Mouse (Mus musculus) cerebellum, adult 2 months (tissue): ENCODE results near the gene Plppr2. TPM values are rescaled to one million over a fixed set of nuclear protein-coding genes. Genes with fewer than 3 reads are reported as not detected.
A peak's percentile ranks its signal among the peaks of the same experiment; 100 is the strongest.

Experiments
- DNase-seq, 2 experiments: peaks; one replicate each; pipeline ENCODE4 v3.0.0; 2021
- H3K27ac ChIP-seq: fragments of 200-500 bp; 2 replicates; pipeline ENCODE4 v1.5.1; 2012; ENCODE audit warnings: low read length, control low read depth, inconsistent platforms; ENCODE audit not compliant: insufficient read depth
- H3K27me3 ChIP-seq: fragments of 200-500 bp; 2 replicates; pipeline ENCODE4 v1.6.1; 2012; ENCODE audit warnings: inconsistent platforms, mild to moderate bottlenecking, low read length, moderate library complexity; ENCODE audit not compliant: control insufficient read depth, insufficient read depth
- H3K4me1 ChIP-seq: fragments of 200-500 bp; 2 replicates; pipeline ENCODE4 v1.6.1; 2011; ENCODE audit warnings: low read length; ENCODE audit not compliant: control insufficient read depth, insufficient read depth
- H3K4me3 ChIP-seq: fragments of 200-500 bp; replicated peaks from 2 replicates; pipeline ENCODE3; 2011; ENCODE audit warnings: mild to moderate bottlenecking, low read depth, low read length, control low read depth; ENCODE audit not compliant: insufficient read depth
- CTCF ChIP-seq: fragments of 200-500 bp; IDR thresholded peaks from 2 replicates; pipeline ENCODE4 v1.5.1; 2011; ENCODE audit warnings: low read depth, mild to moderate bottlenecking, control low read depth, low read length, moderate library complexity, borderline replicate concordance; ENCODE audit not compliant: insufficient read depth
- POLR2A ChIP-seq: fragments of 200-500 bp; IDR thresholded peaks from 2 replicates; pipeline ENCODE4 v1.6.1; 2011; ENCODE audit warnings: low read length, control low read depth, borderline replicate concordance; ENCODE audit not compliant: insufficient read depth
- WGBS: fragments of 180-500 bp; shearing (Covaris S2); methylation state at CpG from one replicate; pipeline ENCODE4 v1.1.7; 2018; 5-methylcytosine and 5-hydroxymethylcytosine counted together
- polyA plus RNA-seq: library from polyadenylated mRNA; depleted of rRNA; stranded (reverse); fragments of >200 nt; gene quantifications from 2 replicates; pipeline ENCODE4 v1.2.3, GENCODE M21; 2012

The Plppr2 gene
- polyA plus RNA-seq, 1 experiment, result 97.5 TPM

DNA sequence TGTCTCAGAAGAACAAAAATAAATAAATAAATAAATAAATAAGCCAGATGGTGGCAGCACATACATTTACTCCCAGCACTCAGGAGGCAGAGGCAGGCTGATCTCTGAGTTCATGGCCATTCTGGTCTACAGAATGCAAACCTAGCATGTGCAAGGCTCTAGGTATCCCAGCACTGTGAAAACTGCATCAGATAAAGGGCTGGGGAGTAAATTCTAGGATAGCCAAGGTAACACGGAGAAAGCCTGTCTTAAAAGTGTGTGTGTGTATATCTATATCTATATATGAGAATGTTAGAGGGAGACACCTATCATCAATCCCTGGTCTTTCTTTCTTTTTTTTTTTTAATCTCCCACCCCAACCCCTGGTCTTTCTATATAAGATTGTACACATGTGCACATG lies 11.3 kb upstream of the Plppr2 start:
- peaks cover 14% of the 10 kb centered on the region for H3K4me1 ChIP-seq
- 97% methylated on average over 1 of the region's 1 CpGs for WGBS
- H3K27ac ChIP-seq, result no peak overlapping the region
- no peak overlapping the region for H3K4me3 ChIP-seq
- DNase-seq, result no peak
- TF ChIP-seq CTCF, result no peak
- TF ChIP-seq POLR2A, result no peak
- H3K27me3 ChIP-seq, result no peaks in the 10 kb centered on the region

DNA sequence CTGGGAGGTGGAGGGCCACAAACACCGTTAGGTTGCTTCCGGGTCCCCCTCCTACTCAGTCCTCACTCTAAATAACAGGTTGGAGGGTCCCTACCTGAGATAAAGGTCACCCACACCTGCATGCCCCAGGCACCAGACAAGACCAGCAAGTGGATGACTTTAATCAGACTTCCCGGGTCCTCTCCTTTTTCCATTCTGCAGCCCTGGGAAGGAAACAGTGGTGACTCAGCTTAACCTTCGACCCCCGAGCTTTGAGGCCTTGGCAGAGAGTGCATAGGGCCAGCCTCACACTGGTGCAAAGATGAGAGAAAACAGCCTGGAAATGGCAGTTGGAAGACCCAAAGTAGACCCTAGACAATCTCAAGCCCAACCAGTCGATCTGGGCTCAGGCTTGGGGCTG lies 10.7 kb upstream of the Plppr2 start:
- Histone ChIP-seq H3K4me3 (no peak overlapping the region), H3K27me3 (no peaks in the 10 kb centered on the region), H3K27ac (no peak overlapping the region), H3K4me1 (peaks cover 14% of the 10 kb centered on the region)
- no peak for DNase-seq
- 80% methylated on average over 6 of the region's 6 CpGs for WGBS
- TF ChIP-seq CTCF (no peak), POLR2A (no peak)

DNA sequence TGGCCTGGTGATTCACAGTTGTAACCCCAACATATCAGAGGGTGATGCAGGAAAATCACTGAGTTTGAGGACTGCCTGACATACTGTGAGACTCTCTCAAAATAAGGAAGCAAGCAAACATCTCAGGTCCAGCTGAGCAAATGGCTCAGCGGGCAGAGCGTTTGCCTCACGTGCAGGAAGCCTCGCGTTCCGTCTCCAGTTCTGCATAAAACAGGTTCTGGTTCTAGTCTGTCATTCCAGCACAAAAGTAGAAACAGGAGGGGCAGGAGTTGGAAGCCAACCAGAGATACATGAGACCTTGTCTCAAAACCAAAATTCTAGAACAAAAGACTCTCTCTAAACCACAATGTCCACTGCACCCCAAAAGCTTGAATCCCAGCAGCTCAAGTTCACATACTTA lies 10.0 kb upstream of the Plppr2 start:
- TF ChIP-seq CTCF (no peak), POLR2A (no peak)
- Histone ChIP-seq H3K27me3 (no peaks in the 10 kb centered on the region), H3K27ac (peak overlapping the region; percentile 2; the same call in 1 of the 2 replicates), H3K4me1 (peaks cover 14% of the 10 kb centered on the region), H3K4me3 (peak overlapping the region; percentile 74)
- WGBS, result 0% methylated on average over 6 of the region's 6 CpGs
- DNase-seq, result no peak

DNA sequence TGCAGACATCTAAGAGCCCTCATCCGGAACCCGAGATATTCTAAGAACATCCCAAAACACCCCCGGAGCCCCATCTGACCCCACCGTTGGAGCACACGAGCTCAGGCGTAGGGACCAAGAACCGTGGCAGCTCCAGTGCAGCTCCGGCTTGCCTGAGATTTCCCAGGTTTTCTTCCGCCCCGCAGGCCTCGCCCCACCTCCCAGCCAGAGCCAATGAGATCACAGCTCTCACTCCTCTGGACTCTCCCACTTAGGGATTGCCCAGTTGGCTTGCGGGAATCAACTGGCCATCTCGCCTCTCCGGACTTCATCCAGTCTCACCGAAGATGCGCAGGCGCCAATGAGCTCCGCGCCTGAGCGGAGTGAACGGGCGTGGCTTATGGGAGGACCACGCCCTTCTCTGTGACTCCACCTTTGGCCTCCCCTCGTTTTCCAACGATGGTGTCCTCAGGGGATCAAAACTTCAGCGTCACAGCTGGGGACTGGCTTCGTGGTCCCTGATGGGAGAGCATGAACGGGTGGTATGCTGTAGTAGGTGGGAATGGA lies 9.6 kb upstream of the Plppr2 start, which contains the start of the genes Ccdc159 and Tmem205:
TSS of gene Ccdc159 (plus strand) at position 264 of the 546 bp plus-strand sequence.
TSS of gene Tmem205 (minus strand) at position 349 of the 546 bp plus-strand sequence.
- TF ChIP-seq CTCF, result no peak
- TF ChIP-seq POLR2A, result peak; percentile 87
- peak; percentile 93 to 98 for DNase-seq
- H3K4me3 ChIP-seq, result peak within 1 kb of the TSS; percentile 74
- peak within 1 kb of the TSS; percentile 2; the same call in 1 of the 2 replicates for H3K27ac ChIP-seq
- peaks cover 14% of the 10 kb centered on the region for H3K4me1 ChIP-seq
- H3K27me3 ChIP-seq, result no peaks in the 10 kb centered on the region
- WGBS, result under 1% methylated on average over 28 of the region's 28 CpGs

DNA sequence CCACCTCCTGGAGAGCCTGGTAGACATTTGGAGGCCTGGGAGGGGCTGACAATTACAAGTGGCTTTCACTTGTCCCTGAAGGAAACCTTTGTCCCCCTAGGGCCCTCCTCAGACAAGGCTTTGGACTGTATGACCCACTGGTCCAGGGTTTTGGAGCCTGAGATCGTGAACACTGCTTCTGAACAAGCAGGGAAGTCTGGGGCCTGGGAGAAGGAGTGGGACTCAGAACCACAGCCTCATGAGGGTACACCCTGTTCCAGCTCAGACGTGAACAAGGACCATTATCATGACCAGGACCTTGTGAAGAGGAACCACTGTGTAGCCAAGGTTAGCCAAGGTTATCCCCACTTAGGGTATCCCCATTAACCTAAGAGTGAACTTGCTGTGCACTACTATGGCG lies 7.6 kb upstream of the Plppr2 start:
- 81% methylated on average over 3 of the region's 3 CpGs for WGBS
- H3K4me3 ChIP-seq, result no peak overlapping the region
- TF ChIP-seq POLR2A, result no peak
- no peak for TF ChIP-seq CTCF
- H3K27ac ChIP-seq, result no peak overlapping the region
- DNase-seq, result no peak
- H3K27me3 ChIP-seq, result no peaks in the 10 kb centered on the region
- peaks cover 24% of the 10 kb centered on the region for H3K4me1 ChIP-seq

DNA sequence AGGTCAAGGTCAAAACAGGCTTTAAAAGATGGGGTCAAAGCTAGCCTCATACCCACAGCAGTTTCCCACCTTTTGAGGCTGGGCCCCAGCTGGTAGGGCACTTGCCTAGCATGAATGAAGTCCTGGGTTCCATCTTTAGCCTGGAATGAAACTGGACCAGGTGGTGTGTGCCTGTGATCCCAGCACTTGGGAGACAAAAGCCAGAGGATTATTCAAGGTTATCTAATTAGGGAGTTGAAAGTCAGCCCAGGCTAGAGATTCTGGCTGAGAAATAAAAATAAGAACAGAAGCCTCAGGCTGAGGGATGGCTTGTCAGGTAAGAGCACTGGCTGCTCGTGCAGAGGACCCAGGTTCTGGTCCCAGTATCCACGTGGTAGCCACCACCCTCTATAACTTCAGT lies 4.8 kb upstream of the Plppr2 start:
- TF ChIP-seq CTCF (no peak), POLR2A (no peak)
- WGBS, result 15% methylated on average over 2 of the region's 2 CpGs
- Histone ChIP-seq H3K4me3 (no peak overlapping the region), H3K27ac (peak overlapping the region; percentile 51), H3K4me1 (peaks cover 18% of the 10 kb centered on the region), H3K27me3 (no peaks in the 10 kb centered on the region)
- DNase-seq, result peak; percentile 31 to 65

DNA sequence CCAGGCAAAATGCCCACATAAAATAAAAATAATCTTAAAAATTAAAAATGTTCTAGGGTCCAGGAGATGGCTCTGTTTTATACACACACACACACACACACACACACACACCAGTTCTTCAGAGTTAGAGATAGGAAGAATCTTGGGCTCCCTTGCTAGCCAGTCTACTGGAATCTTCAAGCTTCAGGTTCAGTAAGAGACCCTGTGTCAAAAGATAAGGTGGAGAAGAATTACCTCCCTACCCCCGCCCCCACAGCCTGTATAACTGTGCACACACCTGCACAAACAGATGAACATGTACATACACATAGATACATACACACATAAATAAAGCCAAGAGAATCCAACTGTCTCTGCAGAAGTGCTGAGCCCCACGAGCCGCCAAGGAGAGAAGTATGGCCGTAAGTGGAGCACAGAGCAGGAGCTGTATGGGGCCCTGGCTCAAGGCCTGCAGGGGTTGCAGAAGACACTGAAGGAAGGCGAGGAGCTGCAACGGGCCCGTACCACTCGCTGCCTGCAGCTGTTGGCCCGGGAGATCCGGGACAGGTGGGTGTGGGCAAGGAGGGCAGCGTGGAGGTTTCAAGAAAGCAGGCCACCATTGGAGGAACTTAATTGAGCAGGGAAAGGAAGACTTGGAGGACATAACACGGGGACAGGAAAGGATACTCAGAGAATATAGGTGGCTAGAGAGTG lies 4.2 kb upstream of the Plppr2 start:
- Histone ChIP-seq H3K27me3 (no peaks in the 10 kb centered on the region), H3K4me3 (no peak overlapping the region), H3K4me1 (peaks cover 18% of the 10 kb centered on the region), H3K27ac (no peak overlapping the region)
- WGBS, result 52% methylated on average over 12 of the region's 12 CpGs
- DNase-seq, result peak in 1 of 2 experiments; percentile 14
- TF ChIP-seq POLR2A, result no peak
- no peak for TF ChIP-seq CTCF

DNA sequence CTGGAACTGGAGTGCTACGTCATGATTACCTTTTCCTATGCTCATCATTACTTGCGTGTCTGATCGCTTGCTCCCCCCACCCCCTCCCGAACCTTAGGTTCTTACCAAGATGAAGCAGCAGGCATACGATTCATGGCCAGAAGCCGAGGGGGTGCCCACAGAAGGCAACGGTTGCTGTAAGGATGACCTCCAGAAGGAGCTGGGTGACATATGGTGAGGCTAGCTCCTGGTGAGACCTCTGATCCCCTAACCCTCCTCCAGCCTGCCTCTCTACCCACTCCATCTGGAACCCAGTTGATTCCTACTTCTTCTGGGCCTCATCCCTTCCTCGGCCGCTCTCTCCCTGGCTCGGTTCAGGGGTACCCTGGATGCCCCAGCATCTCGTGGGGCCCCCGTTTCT lies 2.8 kb upstream of the Plppr2 start:
- WGBS, result 19% methylated on average over 12 of the region's 12 CpGs
- TF ChIP-seq POLR2A (no peak), CTCF (no peak)
- Histone ChIP-seq H3K27ac (no peak overlapping the region), H3K27me3 (no peaks in the 10 kb centered on the region), H3K4me3 (no peak overlapping the region), H3K4me1 (peaks cover 25% of the 10 kb centered on the region)
- peak; percentile 49 to 50 for DNase-seq
